Mouse (Mus musculus): ENCODE measurements around the gene Trim54.

The Trim54 gene

GRCm38 (mm10) chr5:31183678-31184077 lies 67.2 kb downstream of the Trim54 start:
- no peak for DNase-seq (ENCODE audit: low spot score)

Data from embryo, embryonic 10 days (tissue).